Mouse (Mus musculus): ENCODE data around the gene 9930022D16Rik.

9930022D16Rik gene

GRCm38 (mm10) chr11:109413617-109414016 is at the start of gene 9930022D16Rik:
Gene 9930022D16Rik (plus strand): TSS chr11:109413917.
- no peak for DNase-seq

- DNase-seq = peak; percentile 30
Observed at GRCm38 (mm10) chr11:109364337-109364736, 49.4 kb upstream of the 9930022D16Rik start.

DNA sequence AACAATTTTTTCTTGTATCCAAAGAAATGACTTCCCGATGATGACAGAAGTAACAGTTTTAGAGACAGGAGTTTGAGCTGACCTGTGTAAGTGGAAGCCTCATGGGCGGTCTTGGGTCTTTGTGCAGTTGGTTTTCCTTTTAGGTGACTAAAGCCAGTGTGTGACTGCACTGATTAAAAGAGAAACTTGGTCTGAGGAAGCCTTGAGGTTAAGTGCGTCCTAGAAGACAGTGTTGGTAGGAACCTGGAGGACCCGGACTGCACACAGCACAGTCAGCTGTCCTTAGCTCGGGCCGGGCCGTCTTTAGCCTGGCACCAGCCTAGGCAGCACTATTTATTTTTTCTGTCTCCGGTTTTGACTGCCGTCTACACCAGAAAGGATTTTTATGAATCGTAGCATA is 48.8 kb upstream of the 9930022D16Rik start:
- DNase-seq = peak; percentile 24

DNA sequence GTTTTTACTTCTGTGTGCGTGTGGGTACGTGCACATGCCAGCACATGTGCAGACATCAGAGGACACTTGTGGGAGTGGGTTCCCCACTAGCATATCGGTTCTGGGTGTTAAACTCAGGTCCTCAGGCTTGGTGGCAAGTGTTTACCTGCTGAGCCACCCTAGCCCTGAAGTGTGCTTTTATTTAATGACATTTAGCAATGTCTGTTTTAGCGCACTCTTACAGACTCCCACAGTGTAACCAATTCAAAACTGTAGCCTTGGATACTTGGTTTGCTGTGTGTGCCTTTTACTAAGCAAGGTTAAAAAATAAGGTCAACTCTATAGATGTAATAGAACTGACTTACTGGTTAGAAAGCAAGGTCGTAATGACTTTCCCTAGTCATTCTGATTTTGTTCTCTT is 47.9 kb upstream of the 9930022D16Rik start:
- DNase-seq = peak; percentile 28

GRCm38 (mm10) chr11:109366802-109367579 is 46.7 kb upstream of the 9930022D16Rik start:
- no peak for DNase-seq

DNA sequence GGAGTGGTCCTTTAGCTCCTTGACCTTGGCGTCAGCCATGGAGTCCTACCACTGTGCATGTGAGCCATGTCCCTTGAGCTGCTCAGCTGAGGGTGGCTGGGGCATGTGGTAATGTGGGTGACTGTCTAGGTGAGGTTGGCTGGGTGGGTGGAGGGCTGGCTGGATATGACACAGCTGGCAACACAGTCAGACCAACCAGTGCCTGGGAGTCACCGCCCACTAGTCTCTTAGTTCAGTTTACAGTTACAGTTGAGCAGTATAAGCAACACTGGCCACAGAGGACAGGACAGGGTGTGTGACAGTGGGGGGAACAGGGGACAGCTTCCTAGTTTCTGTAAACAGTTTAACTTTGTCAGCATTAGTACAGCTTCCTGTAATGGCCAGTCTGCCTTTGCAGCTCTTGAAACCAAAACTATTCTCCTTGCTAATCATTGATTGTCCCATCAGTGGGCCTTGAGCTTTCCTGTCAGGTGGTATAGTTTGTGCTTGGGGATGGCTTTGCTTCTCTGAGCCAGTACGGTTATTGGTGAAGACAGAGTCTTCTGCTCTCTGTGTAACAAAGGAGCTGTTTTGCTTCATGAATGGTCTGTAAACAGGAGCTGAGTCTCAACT is 44.6 kb upstream of the 9930022D16Rik start:
- DNase-seq = no peak

- no peak for DNase-seq
Observed at GRCm38 (mm10) chr11:109375412-109375811, 38.3 kb upstream of the 9930022D16Rik start.

DNA sequence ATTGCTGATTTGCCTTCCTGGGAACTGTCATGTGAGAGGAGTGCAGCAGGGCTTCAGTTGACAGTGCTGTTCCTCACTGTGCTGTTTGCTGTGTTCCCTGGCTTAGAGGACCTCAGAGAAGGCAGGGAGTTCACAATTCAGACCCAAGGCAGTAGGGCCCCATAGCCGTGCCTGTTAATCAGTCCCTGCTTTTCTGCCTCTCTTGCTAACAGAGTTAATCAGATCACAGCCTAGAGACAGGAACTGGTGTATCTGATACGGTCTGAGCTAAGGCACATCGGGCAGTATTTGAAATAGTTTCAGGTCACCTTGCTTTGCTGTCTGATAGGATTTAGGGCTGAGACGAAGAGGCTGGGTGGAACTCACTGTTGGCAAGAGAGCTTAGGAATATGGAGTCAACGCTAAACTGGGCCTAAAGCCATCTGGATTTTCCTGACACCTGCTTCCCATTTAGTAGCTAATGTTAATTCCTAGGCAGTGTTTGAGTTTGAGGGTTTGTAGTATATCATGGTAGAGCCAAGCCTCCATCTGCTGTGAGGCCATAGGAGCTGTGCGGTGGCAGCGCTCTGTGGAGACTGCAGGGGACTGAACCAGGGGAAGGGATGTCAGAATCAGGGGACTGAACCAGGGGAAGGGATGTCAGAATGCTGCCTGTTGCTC is 37.1 kb upstream of the 9930022D16Rik start:
- DNase-seq = peak; percentile 77

GRCm38 (mm10) chr11:109377477-109377876 is 36.2 kb upstream of the 9930022D16Rik start:
- no peak for DNase-seq

GRCm38 (mm10) chr11:109378051-109378450 is 35.7 kb upstream of the 9930022D16Rik start:
- no peak for DNase-seq

DNA sequence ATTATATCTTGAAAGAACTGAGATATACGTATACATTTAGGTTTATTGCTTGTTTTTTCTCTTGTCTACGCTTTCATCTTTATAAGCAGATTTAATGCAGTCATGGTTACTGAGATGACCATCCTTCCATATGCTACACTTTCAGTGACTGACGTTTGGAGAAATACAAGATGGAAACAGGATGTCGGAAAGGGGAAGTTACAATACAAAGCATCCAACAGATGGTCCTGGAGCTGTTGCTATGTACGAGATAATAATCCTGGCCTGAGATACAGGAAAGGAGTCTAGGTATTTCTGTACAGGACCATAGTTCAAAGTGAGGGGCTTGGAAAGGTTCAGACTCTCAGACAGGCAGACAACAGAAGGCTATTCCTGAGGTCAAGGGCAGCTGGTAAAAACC is 33.1 kb upstream of the 9930022D16Rik start:
- no peak for DNase-seq

DNA sequence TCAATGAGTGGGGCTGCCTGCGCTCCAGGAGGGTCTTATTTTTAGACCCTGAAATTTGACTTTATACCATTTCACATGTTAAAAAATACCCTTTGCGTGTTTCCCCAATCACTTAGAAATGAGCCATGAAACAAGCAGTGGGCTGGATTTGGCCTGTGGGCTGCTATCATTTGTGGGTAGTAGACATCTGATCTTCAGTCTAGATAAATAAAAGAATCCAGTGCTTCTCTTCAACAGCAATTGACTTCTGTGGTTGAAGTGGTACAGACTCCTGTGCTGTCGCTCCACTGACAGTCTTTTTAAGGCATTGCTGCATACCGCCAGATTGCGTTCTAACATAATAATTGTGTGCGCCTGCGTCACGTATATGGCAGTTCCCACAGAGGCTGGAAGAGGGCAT is 28.4 kb upstream of the 9930022D16Rik start:
- DNase-seq = no peak

DNA sequence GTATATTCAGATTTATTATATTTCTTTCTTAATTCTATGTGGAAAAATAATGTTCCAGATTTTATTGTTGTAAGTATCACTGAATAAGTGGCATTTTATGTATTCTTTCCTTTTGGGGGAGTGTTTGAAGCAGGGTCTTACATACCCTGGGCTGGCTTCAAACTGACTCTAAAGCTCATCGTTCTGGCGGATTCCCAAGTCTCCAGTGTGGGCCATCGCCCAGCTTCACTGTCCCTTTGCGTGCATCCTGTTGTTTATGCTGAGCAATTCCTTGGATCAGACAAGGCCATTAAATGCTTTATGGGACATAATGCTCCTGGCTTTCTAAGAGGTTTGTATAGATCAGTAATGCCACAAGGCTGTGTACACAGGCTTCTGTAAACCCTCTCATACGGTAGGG is 24.7 kb upstream of the 9930022D16Rik start:
- no peak for DNase-seq

DNA sequence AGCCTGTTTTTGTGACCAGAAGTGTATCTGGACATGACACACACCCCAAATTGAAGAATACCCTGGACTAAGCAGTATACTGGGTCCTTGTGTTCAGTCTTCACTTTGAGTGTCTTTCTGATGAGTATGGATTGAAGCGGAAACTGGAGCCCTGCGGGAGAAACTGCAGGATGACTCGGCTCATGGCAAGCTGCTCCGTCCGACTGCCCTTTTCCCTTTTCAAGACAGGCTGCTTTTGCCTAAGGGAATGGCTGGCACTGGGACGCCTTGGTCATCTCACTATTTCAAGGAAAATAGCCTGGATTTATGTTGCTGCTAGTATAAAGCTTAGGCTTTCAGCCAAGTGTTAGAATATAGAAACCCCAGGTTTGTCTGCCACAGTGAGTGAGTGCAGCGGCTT is 22.5 kb upstream of the 9930022D16Rik start:
- no peak for DNase-seq

- no peak for DNase-seq
Observed at GRCm38 (mm10) chr11:109391760-109392159, 22.0 kb upstream of the 9930022D16Rik start.

DNA sequence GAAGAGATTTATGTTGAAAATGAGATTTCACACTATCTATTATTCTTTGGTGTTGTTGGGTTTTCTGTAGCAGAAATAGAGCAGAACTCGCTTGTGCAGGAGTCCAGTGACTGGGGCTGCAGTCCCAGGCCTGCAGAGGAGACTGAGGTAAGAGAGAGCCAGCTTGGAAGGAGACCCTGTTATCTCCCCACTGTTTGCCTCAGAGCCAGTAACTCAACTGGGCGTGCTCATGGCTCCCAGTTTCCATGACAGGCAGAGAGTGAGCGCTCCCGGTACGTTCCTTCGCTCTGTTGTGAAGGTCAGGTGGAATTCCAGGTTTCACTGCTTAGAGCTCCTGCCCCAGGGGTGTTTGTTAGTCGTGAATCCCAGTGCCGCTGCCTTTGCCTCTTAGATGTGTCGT is 21.1 kb upstream of the 9930022D16Rik start:
- no peak for DNase-seq

DNA sequence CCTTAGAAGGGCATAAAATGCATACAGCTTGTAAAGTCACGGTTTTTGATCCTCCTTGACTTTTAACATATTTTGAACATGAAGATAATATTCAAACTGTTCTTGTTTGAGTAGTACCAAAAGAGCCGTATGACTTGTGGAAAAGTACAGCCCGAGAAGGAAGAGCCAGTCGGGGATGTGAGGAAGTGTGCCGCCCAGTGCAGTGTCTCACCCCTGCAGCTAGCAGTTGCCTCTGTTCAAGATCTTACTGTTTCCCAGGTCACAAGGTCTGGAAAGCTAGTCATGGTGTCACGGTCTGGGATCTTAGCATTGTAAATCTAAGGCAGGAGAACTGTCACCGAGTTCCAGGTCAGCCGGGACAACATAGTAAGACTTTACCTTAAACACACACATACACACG is 19.0 kb upstream of the 9930022D16Rik start:
- DNase-seq = no peak

DNA sequence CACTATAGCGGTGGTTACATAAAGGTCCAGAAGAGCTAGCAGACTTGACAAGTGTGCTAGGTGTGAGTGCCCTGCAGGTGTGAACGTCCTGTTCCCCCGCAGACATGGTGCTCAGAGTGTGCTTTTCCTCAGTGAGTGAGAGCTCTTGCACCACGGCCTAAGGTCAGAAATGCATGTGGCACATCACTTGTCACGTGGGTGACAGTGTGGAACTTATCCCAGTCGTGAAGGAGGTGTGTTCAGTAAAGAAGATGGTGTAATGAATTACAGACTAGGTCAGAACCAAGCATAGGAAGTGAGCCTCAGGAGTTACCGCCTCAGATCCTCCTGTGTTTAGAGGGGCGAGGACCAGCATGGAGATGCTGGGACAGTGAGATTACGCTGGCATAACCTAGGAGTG is 18.4 kb upstream of the 9930022D16Rik start:
- no peak for DNase-seq

- no peak for DNase-seq
Observed at GRCm38 (mm10) chr11:109406431-109406830, 7.3 kb upstream of the 9930022D16Rik start.

- DNase-seq = no peak
Observed at GRCm38 (mm10) chr11:109410197-109410980, 3.3 kb upstream of the 9930022D16Rik start.

GRCm38 (mm10) chr11:109414802-109415201 is 1.1 kb downstream of the 9930022D16Rik start:
- no peak for DNase-seq

DNA sequence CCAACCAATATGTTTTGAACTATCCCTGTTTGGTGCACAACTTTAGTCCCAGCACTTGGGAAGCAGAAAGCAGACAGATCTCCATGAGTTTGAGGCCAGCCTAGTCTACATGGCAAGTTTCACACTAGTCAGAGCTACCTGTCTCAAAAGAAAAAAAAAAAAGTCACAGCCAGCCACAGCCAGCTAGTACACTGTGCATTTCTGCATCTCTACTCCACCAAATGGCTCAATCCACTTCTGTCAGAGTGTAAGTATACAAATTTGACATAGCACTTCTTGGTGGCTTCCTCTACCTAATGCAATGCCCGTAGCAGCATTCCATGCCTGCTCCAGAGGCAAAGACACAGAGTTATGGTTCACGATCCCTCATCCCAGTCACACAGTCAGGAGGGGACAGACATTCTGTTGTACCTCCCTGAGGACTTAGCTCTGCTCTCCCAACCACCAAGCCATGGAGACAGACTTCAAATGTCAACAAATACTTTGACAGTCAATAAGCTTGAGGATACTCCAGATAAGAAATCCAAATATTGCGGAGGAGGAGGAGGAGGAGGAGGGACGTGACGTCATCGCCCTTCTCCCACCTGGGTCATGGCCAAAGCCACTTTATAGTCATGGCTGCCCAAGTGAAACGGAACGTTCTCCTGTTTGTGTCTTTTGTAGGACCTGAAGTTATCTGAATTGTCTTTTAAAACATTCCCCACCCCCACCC is 3.1 kb downstream of the 9930022D16Rik start:
- no peak for DNase-seq

Measured in cerebellum, adult 9-11 months (tissue).